Mouse (Mus musculus): ENCODE data around the gene Zfp788. TPM values are rescaled to one million over a fixed set of nuclear protein-coding genes. Genes with fewer than 3 reads are reported as not detected.
"Not testable (repeated sequence)": the region's sequence is repeated elsewhere in the genome, so short reads cannot be mapped to it uniquely, and the experiment has no call there.

Zfp788 gene
- 21.9 and 24.0 TPM in 2 replicates for polyA plus RNA-seq (2015; fragmentation: Nextera tagmentation; extraction: Ambion mirVana)

DNA sequence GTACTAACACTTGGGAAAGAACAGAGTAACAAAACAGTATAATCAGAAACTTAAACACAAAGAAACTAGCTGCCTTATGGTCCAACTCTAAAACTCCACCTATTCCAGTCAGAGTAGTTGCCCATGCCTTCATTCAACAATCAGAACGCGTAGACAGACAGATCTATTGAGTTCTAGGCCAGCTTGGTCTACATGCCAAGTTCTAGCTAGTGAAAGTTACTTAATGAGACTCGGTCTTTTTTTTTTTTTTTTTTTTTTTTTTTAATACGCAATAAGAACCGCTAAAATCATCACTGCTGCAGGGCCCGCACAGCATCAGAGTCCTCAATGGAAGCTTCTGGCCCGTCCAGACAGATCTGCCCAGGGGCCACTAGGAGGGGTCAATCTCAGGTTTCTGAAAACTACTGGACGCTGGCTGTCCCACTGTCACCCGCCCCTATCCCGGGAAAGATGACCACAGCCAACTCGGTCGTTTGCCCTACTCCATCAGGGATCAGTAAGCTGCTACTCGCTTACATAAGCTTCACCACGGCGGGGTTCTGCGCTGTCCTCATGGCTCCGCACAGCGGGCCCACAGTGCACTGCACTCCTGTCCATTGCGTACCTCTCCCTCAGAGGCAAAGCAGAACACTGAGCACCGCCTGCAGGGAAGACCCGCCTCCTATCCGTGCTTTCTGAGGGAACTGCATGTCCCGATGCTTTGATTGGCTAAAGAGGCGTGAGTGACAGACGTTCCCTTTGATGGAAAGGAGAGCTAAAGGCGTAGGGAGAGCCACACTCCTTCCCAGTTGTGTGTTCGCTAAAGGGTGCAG, at the start of gene Zfp788:
Zfp788 (plus strand) TSS at position 795 of the 812 bp plus-strand sequence.
- Histone ChIP-seq H3K27me3 (replicated peaks) (no peaks in the 10 kb centered on the region), H3K9me3 (replicated peaks) (peaks cover 3% of the 10 kb centered on the region; the same call in 1 of the 2 replicates), H3K27ac (replicated peaks) (peak within 1 kb of the TSS; percentile 98), H3K9ac (replicated peaks) (peak within 1 kb of the TSS; percentile 82), H3K4me3 (replicated peaks) (peak within 1 kb of the TSS; percentile 71), H3K4me2 (peak within 1 kb of the TSS; percentile 85), H3K4me1 (peaks cover 6% of the 10 kb centered on the region), H3K36me3 (peaks cover 34% of the 10 kb centered on the region)
- ATAC-seq (ENCODE audit: low FRiP score): peak; percentile 96
- 1% methylated on average over 27 of the region's 27 CpGs for WGBS

DNA sequence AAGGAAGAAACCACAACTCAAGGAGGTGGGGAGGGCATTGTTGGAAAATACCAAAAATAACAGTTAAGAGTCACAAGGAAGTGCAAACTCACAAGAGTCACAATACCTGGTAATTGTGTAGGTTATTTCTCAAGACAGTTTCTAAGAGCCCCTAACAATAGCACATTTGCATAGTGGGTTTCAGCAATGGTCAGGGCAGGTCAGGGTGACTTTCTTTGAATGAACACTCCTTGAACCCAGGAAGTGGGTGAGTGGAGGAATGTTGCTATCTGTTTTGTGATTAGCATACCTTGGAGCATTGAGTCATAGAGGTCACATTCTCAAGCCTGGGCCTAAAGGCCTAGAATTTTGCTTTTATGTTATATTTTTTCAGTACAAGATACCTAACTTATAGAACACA, 45.2 kb upstream of the Zfp788 start:
- not testable (repeated sequence) for H3K4me1 ChIP-seq; H3K9ac ChIP-seq (replicated peaks); H3K27me3 ChIP-seq (replicated peaks); H3K4me2 ChIP-seq; H3K9me3 ChIP-seq (replicated peaks); H3K27ac ChIP-seq (replicated peaks); H3K4me3 ChIP-seq (replicated peaks); H3K36me3 ChIP-seq; ATAC-seq (ENCODE audit: low FRiP score)

- Histone ChIP-seq H3K27ac (replicated peaks) (peak overlapping the region; percentile 70; the same call in 1 of the 2 replicates), H3K36me3 (no peaks in the 10 kb centered on the region), H3K9me3 (replicated peaks) (no peaks in the 10 kb centered on the region), H3K9ac (replicated peaks) (peak overlapping the region; percentile 47), H3K4me2 (peak overlapping the region; percentile 81), H3K4me1 (peaks cover 23% of the 10 kb centered on the region), H3K4me3 (replicated peaks) (peak overlapping the region; percentile 67), H3K27me3 (replicated peaks) (no peaks in the 10 kb centered on the region)
- ATAC-seq (ENCODE audit: low FRiP score): peak; percentile 58
- 46% methylated on average over 5 of the region's 5 CpGs for WGBS
Observed at GRCm38 (mm10) chr7:41598615-41599014, 34.4 kb upstream of the Zfp788 start.

GRCm38 (mm10) chr7:41599034-41599813, 33.8 kb upstream of the Zfp788 start, which contains the start of gene 2610021A01Rik:
2610021A01Rik (plus strand) TSS chr7:41599230.
- H3K36me3 ChIP-seq: no peaks in the 10 kb centered on the region
- H3K27me3 ChIP-seq (replicated peaks): no peaks in the 10 kb centered on the region
- peak within 1 kb of the TSS; percentile 67 for H3K4me3 ChIP-seq (replicated peaks)
- H3K4me1 ChIP-seq: peaks cover 23% of the 10 kb centered on the region
- peak within 1 kb of the TSS; percentile 81 for H3K4me2 ChIP-seq
- peak; percentile 99 for ATAC-seq (ENCODE audit: low FRiP score)
- H3K9ac ChIP-seq (replicated peaks): peak within 1 kb of the TSS; percentile 68
- H3K27ac ChIP-seq (replicated peaks): peak within 1 kb of the TSS; percentile 76
- H3K9me3 ChIP-seq (replicated peaks): no peaks in the 10 kb centered on the region
- WGBS: under 1% methylated on average over 41 of the region's 41 CpGs

DNA sequence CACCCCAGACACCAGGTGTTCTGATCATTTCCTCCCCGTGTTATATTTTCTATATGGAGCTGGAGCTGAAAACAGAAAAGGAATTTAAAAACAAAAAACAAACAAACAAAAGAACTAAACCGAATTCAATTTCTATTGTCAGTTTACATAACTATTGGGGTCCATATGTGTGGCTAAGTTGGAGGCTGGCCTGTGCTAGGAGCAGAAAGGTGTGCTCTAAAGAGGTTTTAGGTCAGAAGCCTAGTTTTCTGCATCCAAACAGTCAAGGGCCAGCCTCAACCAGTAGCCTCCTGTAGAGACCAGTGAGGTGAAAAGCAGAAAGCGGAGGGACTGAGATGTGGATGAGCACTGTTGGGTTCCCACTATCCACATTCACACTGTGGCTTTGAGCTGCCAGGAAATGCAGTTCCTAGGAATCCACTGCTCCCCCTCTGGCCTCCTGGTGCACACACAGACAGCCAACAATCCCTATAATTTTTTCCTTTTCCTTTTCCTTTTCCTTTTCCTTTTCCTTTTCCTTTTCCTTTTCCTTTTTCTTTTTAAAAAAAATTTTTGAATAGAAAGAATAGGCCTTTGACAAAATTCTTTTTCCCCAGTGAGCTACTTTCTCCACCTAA, 33.0 kb upstream of the Zfp788 start:
- Histone ChIP-seq H3K4me3 (replicated peaks) (peak overlapping the region; percentile 67), H3K27me3 (replicated peaks) (no peaks in the 10 kb centered on the region), H3K27ac (replicated peaks) (no peak overlapping the region), H3K36me3 (no peaks in the 10 kb centered on the region), H3K9me3 (replicated peaks) (no peaks in the 10 kb centered on the region), H3K4me2 (peak overlapping the region; percentile 81), H3K4me1 (peaks cover 23% of the 10 kb centered on the region), H3K9ac (replicated peaks) (peak overlapping the region; percentile 68)
- no peak for ATAC-seq (ENCODE audit: low FRiP score)
- 19% methylated on average over 3 of the region's 3 CpGs for WGBS

- Histone ChIP-seq H3K9me3 (replicated peaks) (no peaks in the 10 kb centered on the region), H3K4me3 (replicated peaks) (no peak overlapping the region), H3K36me3 (peaks cover 43% of the 10 kb centered on the region), H3K27ac (replicated peaks) (no peak overlapping the region), H3K27me3 (replicated peaks) (no peaks in the 10 kb centered on the region), H3K4me2 (no peak overlapping the region), H3K4me1 (no peaks in the 10 kb centered on the region), H3K9ac (replicated peaks) (no peak overlapping the region)
- 91% methylated on average over 3 of the region's 3 CpGs for WGBS
- no peak for ATAC-seq (ENCODE audit: low FRiP score)
Observed at GRCm38 (mm10) chr7:41611654-41612053, 21.3 kb upstream of the Zfp788 start.

DNA sequence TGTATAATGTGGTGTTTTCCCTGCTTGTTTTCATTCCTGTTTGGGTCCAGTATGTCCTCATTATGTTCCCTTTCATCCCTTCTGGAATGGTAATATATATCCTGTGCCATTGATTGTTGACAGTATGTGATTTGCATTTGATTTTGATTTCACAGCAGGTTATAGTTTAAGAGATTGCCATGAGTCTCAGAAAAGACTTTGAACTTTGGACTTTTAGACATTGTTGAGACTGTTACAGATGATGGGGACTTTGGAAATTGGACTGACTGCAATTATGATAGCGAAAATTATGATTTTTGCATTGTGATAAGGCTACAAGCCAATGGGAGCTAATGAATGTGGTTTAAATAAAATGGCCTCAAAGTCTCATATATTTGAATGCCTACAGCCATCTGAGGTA, 16.8 kb upstream of the Zfp788 start:
- not testable (repeated sequence) for ATAC-seq (ENCODE audit: low FRiP score); H3K27ac ChIP-seq (replicated peaks); H3K4me2 ChIP-seq; H3K9ac ChIP-seq (replicated peaks); H3K4me1 ChIP-seq; H3K4me3 ChIP-seq (replicated peaks); H3K27me3 ChIP-seq (replicated peaks); H3K9me3 ChIP-seq (replicated peaks)
- peaks cover 52% of the 10 kb centered on the region for H3K36me3 ChIP-seq
- WGBS: 100% methylated on average over 1 of the region's 1 CpGs

DNA sequence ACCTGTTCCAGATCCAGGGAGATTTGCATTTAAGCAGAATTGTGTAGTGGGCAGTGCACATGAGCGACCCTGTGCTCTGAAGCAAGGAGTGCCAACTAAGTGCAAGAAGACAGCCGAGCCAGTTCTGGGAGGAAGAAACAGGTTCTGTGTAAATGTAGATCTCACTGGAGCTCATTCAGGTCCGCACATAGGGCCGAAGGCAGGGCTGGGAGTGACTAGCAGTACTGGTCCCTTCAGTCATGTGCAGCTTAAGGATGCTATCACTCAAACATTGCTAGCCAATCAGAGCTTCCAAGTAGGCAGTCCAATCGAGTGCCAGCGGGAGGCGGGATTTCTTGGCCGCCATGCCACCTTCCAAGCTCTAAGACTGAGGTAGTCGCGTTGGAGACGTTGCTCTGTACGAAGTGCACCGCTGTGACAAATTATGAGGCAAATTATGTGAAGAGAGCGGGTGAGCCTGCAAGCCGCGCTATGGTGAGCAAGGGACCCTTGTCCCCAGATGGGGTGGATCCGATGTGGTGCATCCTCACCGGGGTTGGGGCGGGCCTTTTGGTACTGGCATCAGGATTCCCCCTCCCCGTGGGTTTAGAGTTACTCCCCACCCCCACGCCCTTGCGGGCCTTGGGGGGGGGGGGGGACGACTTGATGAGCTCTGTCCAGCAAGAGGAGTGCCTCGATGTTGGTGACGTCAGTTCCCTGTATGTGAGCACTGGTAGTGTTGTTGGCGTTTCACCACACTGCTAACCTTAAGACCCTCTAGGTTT, 400 bp downstream of the Zfp788 start:
- Histone ChIP-seq H3K4me3 (replicated peaks) (peak overlapping the region; percentile 71), H3K27ac (replicated peaks) (peak overlapping the region; percentile 98), H3K4me2 (peak overlapping the region; percentile 85), H3K9ac (replicated peaks) (peak overlapping the region; percentile 82), H3K27me3 (replicated peaks) (no peaks in the 10 kb centered on the region), H3K4me1 (peaks cover 6% of the 10 kb centered on the region), H3K36me3 (peaks cover 35% of the 10 kb centered on the region), H3K9me3 (replicated peaks) (peaks cover 3% of the 10 kb centered on the region; the same call in 1 of the 2 replicates)
- peak; percentile 97 for ATAC-seq (ENCODE audit: low FRiP score)
- WGBS: under 1% methylated on average over 25 of the region's 26 CpGs

GRCm38 (mm10) chr7:41674326-41674725, 41.3 kb downstream of the Zfp788 start:
- H3K27ac ChIP-seq (replicated peaks); H3K4me3 ChIP-seq (replicated peaks); H3K4me2 ChIP-seq; H3K36me3 ChIP-seq; H3K9ac ChIP-seq (replicated peaks); ATAC-seq (ENCODE audit: low FRiP score); H3K4me1 ChIP-seq; H3K27me3 ChIP-seq (replicated peaks); H3K9me3 ChIP-seq (replicated peaks): not testable (repeated sequence)
- 70% methylated on average over 1 of the region's 1 CpGs for WGBS

All from neural tube, embryonic 15.5 days (tissue).